Mouse (Mus musculus): Measurements from ENCODE around the gene Coro1a.
"Not testable (repeated sequence)": the region's sequence is repeated elsewhere in the genome, so short reads cannot be mapped to it uniquely, and the experiment has no call there.

The Coro1a gene

GRCm38 (mm10) chr7:126689021-126689420, 18.6 kb downstream of the Coro1a start:
- no peak for DNase-seq (ENCODE audit: low spot score in 2 of 2)

DNA sequence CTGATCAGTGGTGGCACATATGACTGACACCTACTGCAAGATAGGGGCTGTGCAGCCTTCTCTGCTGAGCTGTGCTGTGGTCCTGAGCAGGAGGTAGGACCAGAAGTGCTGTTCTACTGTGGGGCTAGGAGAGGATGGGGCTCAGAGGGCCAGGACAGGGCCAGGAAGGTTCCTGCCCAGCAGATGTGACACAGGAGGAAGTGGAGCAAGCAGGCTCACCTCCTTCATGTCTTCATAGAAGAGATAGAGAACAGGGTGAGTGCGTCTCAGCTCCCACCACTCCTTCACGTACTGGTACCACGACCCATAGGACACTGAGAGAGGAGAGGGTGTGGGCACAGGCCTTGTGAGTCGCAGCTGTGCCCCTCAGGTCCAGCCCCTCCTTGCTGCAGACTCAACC, 19.4 kb downstream of the Coro1a start:
- DNase-seq (ENCODE audit: low spot score in 2 of 2): not testable (repeated sequence)

GRCm38 (mm10) chr7:126681221-126681620, 26.4 kb downstream of the Coro1a start:
- no peak for DNase-seq (ENCODE audit: low spot score in 2 of 2)

DNA sequence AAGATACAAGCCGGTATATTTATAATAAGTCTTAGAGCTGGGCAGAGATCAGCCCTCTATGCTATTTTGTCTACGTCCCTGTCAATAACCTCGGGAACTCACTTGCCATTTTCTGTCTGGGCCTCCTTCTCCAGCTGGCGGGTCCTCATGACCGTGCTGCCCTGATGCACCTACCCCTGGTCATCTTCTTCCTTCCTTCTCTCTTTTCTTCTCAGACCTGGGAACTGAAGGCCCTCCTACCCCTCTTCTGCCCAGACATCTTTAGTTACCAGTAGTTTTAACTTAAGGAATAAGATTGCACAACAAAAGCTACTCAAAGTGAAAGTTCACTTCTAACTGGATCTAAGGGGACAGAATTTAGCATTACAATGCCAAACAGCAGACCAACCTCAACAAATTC, 27.9 kb downstream of the Coro1a start:
- DNase-seq (ENCODE audit: low spot score in 2 of 2): no peak

DNA sequence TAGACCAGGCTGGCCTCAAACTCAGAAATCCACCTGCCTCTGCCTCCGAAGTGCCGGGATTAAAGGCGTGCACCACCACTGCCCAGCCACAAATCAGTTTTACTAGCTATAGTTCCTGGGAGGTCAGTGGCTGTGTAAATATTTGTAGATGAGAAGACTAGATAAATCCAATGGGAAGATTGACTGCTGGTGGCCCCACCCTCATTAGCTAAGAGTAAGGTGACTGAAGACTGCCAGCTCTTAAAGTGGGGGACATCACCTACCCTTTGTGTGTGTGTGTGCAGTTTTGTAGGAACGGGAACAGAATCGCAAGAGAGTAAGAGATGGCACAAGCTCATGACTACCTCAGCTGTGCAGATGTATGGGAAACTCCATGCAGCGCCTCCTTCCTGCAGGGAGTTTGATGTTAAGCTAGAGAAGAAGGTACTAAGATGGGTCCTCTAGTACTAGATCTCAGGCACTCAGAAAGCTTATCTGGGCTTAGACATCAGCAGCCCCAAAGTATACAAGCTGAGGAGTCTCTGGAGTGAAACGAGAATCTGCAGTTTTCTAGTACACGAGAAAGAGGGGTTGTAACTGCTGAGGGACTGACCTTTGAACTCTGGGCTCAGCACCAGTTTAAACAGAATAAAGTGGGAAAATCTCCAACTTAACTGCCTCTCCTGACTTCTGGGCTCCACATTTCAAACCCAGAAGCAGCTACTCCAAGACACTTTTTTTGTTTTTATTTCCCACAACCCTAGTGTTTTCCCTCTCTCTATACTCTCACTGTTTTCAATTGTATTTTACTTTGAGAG, 28.8 kb downstream of the Coro1a start:
- DNase-seq (ENCODE audit: low spot score in 2 of 2): no peak

DNA sequence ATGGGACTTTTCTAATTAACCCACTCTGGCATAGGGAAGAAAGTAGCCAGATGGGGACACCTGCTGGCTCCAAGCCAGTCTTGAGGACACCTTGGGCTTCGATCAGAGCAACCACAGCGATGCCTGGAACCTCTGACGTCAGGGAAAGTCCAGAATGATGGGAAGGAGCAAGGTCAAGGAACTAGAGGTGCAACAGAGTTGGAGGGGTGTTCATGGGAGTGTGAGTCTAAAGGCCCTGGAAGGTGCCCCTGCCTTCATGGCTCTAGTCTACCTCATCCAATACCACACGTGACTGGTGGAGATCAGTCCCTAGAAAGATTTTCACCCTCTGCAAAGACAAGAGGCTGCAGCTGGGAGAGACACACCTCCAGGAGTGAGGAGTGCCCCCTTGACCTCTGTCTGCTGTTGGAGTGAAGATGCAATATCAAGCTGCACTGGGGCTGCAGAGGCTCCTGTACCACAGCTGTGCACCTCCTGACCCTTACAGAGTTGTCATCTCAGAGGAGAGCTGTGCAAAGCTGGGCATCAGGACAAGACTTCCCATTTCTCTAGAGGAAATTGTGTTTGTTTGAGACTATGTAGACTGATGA, 30.9 kb downstream of the Coro1a start:
- no peak for DNase-seq (ENCODE audit: low spot score in 2 of 2)

GRCm38 (mm10) chr7:126676207-126676606, 31.4 kb downstream of the Coro1a start, which contains the start of gene Sult1a1:
TSS of gene Sult1a1 (minus strand) at chr7:126676432.
- no peak for DNase-seq (ENCODE audit: low spot score in 2 of 2)

GRCm38 (mm10) chr7:126675104-126675503, 32.5 kb downstream of the Coro1a start:
- no peak for DNase-seq (ENCODE audit: low spot score in 2 of 2)

DNA sequence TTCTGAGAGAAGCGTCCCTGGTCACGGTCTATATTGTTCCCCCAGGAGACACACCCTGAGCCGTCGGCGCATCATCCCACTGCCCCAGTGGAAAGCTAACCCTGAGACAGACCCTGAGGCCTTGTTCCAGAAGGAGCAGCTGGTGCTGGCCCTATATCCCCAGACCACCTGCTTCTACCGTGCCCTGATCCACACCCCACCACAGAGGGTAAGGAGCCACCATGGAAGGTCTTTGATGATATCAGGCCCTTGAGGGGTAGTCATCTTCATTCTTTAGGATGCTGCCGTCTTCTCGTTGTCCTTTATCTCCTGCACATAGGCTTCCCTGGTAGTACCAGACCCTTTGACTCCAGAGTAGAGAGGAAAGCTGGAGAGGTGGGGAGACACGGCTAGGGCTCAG, 35.5 kb downstream of the Coro1a start:
- DNase-seq (ENCODE audit: low spot score in 2 of 2): no peak

GRCm38 (mm10) chr7:126670152-126670551, 37.4 kb downstream of the Coro1a start:
- DNase-seq (ENCODE audit: low spot score in 2 of 2): no peak

DNA sequence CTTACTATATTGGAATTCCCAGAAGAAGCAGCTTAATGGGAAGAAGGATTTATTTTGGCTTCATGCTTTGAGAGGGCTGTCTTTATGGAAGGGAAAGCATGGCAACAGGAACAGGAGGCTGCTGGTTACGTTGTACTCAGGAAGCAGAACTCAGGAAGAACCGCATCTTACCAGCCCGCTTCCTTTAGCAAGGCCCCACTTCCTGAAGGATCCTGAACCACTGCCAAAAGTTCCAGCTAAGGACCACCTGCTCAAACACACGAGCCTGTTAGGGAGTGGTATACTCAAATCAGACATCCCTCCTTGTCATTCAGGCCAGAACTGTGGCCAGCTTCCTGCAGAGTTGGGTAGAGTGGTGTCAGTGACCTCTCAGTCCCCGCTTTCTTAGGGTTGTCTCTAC, 39.1 kb downstream of the Coro1a start:
- DNase-seq (ENCODE audit: low spot score in 2 of 2): no peak

DNA sequence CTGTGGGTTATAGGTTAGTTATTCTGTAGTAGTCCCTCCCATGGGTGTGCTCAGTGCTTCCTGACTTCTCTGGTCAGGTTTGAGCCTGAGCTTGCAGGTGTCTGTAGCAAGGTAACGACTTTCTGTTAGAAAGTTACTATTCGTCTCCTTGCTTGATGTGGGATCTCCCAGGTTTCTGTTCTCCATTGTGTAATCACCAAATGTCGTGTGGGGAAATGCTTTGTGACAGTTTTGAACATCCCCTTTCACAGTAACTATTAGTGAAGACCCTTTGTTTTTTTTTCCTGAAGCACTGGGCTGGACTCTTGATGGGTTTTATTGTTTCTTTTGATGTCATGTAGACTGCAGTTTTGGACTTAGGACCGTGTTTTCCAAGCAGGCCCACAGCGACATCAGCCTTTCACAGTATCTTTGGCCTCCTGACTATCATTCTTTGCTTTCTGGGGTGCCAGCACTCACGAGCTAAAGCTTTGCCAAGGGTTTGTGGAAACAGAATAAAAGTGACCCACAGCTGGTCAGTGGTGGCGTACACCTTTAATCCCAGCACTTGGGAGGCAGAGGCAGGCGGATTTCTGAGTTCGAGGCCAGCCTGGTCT, 40.0 kb downstream of the Coro1a start:
- no peak for DNase-seq (ENCODE audit: low spot score in 2 of 2)

GRCm38 (mm10) chr7:126665269-126665668, 42.3 kb downstream of the Coro1a start:
- DNase-seq (ENCODE audit: low spot score in 2 of 2): no peak

DNA sequence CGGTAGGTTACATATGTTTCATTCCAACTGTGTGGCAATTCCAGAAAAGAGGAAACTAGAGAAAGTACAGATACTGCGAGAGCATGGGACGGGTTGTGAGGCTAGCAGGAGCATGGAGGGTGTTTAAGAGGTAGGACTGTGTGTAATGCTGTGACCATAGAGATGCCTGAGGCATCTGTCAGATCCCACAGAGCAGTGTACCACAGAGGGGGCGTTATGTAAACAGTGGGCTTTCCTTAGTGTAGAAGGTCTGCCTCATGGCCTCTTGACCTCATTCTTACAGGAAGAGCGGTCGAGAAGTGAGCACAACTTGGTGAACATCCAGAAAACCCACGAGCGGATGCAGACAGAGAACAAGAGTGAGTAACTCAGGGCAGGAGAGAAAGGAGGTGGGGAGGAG, 43.9 kb downstream of the Coro1a start:
- no peak for DNase-seq (ENCODE audit: low spot score in 2 of 2)

DNA sequence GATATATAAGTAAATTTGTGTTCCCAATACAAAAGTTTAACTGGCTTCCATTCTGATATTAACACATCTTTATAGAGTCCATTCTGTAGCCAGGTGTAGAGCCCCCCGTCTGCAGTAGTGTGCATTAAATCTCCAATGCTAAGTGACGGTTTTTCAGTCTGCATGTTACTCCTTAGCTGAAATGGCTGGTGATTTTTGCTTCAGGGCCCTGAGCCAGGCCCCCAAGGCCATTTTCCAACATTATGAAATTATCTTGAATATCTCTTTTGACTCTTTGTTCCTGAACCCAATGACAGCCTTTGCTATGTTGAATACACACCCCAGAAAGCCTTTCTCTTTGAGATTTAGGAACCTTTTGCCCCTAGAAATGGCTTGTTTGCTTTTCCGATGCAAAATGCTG, 47.8 kb downstream of the Coro1a start:
- DNase-seq (ENCODE audit: low spot score in 2 of 2): no peak

DNA sequence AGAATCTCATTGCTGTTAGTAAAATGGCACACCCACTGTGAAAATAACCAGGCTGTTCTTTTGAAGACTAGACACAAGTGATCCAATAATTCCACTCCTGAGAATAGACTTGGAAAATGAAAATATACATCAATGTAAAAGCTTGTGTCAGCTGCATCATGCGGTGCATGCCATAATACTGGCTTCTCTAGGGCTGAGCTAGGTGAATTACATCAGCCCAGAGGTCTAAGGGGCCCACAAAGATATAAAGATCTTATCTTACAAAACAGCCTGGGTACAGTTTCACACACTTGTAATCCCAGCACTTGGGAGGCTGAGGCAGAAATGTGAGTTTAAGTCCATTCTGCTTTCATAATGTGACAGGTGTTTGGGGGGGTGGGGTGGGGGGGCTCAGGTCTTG, 50.1 kb downstream of the Coro1a start:
- no peak for DNase-seq (ENCODE audit: low spot score in 2 of 2)

DNA sequence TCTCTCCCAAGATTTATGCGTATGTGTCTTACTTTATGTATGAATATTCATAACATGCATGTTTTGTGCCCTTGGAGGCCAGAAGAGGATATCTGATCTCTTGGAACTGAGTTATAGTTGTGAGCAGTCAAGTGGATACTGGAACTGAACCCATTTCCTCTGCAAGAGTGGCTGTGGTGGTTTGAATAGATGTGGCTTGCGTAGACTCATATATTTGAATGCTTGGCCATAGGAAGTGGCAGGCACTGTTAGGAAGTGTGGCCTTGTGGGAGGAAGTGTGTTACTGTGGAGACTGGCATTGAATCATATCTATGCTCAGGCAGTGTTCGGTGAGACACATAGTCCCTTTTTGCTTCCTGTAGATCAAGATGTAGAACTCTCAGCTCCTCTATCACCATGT, 51.9 kb downstream of the Coro1a start:
- DNase-seq (ENCODE audit: low spot score in 2 of 2): no peak

DNA sequence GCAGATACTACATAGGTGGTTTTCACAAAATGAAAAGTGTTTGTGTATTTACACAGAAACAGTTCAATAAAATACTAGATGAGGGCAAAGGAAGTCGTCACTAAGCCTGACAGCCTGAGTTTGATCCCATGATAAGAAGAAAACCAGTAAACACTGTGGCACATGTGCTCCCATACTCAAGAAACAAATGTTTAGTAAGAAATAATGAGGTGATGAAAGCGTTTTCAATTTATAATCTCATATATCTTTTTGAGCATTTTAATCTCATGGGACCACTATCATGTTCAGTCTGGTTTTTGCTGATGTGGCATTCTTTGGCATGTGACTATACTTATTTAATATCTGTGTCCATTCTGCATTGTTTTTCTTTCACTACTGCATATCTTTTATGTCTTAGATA, 53.6 kb downstream of the Coro1a start:
- DNase-seq (ENCODE audit: low spot score in 2 of 2): no peak

GRCm38 (mm10) chr7:126650852-126651251, 56.7 kb downstream of the Coro1a start:
- no peak for DNase-seq (ENCODE audit: low spot score in 2 of 2)
